Mouse (Mus musculus) lung, postnatal 0 days (tissue): ENCODE data around the gene Slc11a1. TPM values are rescaled to one million over a fixed set of nuclear protein-coding genes. Genes with fewer than 3 reads are reported as not detected.
A peak's percentile ranks its signal among the peaks of the same experiment; 100 is the strongest.
"Not testable (repeated sequence)": the region's sequence is repeated elsewhere in the genome, so short reads cannot be mapped to it uniquely, and the experiment has no call there.

Experiments used
- ATAC-seq: fragments of 200-750 bp; cut with Nextera tagmentation; 2 replicates; pipeline ENCODE4 v1.8.0; 2017; ENCODE audit warnings: moderate library complexity
- DNase-seq: peaks from one replicate; pipeline ENCODE4 v3.0.0-alpha.2; 2016; ENCODE audit warnings: low spot score
- H3K27ac ChIP-seq: fragments of 300-500 bp; sonication (generic); 2 replicates; pipeline ENCODE4 v1.5.1; 2014; ENCODE audit warnings: antibody characterized with exemption, mild to moderate bottlenecking, low read length, mixed read lengths
- H3K27me3 ChIP-seq: fragments of 300-500 bp; sonication (generic); replicated peaks from 2 replicates; pipeline ENCODE4 v1.6.1; 2014; ENCODE audit warnings: low read length, mixed read lengths; ENCODE audit not compliant: insufficient read depth
- H3K36me3 ChIP-seq: fragments of 300-500 bp; sonication (generic); 2 replicates; pipeline ENCODE4 v1.6.1; 2014; ENCODE audit warnings: low read length, mixed read lengths; ENCODE audit not compliant: insufficient read depth
- H3K4me1 ChIP-seq: fragments of 300-500 bp; sonication (generic); 2 replicates; pipeline ENCODE4 v1.6.1; 2014; ENCODE audit warnings: antibody characterized with exemption, low read depth, low read length, mixed read lengths; ENCODE audit not compliant: insufficient read depth
- H3K4me2 ChIP-seq: fragments of 300-500 bp; sonication (generic); replicated peaks from 2 replicates; pipeline ENCODE4 v1.6.1; 2014; ENCODE audit warnings: low read depth, mild to moderate bottlenecking, low read length, moderate library complexity, mixed read lengths
- H3K4me3 ChIP-seq: fragments of 300-500 bp; sonication (generic); 2 replicates; pipeline ENCODE4 v1.5.1; 2014; ENCODE audit warnings: low read depth, low read length
- H3K9ac ChIP-seq: fragments of 300-500 bp; sonication (generic); replicated peaks from 2 replicates; pipeline ENCODE4 v1.6.1; 2014; ENCODE audit warnings: low read depth, mild to moderate bottlenecking
- H3K9me3 ChIP-seq: fragments of 300-500 bp; sonication (generic); 2 replicates; pipeline ENCODE4 v1.6.1; 2016; ENCODE audit warnings: low read length, mixed read lengths
- CTCF ChIP-seq: IDR thresholded peaks from 2 replicates; pipeline ENCODE4 v1.5.1; 2016; ENCODE audit warnings: antibody characterized with exemption, mild to moderate bottlenecking
- EP300 ChIP-seq: IDR thresholded peaks from 2 replicates; pipeline ENCODE4 v1.6.1; 2016; ENCODE audit warnings: antibody characterized with exemption, mild to moderate bottlenecking, control low read depth
- WGBS: fragments of 180-500 bp; shearing (Covaris S2); extraction: QIAGEN DNeasy Blood & Tissue Kit; methylation state at CpG from one replicate; pipeline ENCODE4 v1.1.7; 2014; 5-methylcytosine and 5-hydroxymethylcytosine counted together
- polyA plus RNA-seq: library from polyadenylated mRNA; unstranded; fragments of >200 nt; fragmentation: Nextera tagmentation; extraction: Ambion mirVana; gene quantifications from 2 replicates; pipeline ENCODE4 v1.2.1, GENCODE M21; 2015

The Slc11a1 gene
- polyA plus RNA-seq, 1 experiment from 2014 or later: 4.8 TPM

- Histone ChIP-seq H3K9me3 (no peaks in the 10 kb centered on the region), H3K27me3 (no peaks in the 10 kb centered on the region), H3K36me3 (no peaks in the 10 kb centered on the region; the same call in 1 of the 2 replicates), H3K9ac (peak overlapping the region; percentile 99), H3K4me3 (peak overlapping the region; percentile 96), H3K4me2 (peak overlapping the region; percentile 79), H3K4me1 (peaks cover 9% of the 10 kb centered on the region; the same call in 1 of the 2 replicates), H3K27ac (peak overlapping the region; percentile 100)
- ATAC-seq (no peak), DNase-seq (peak; percentile 53)
- TF ChIP-seq CTCF (no peak), EP300 (no peak)
- WGBS: 3% methylated on average over 16 of the region's 16 CpGs
Observed at GRCm38 (mm10) chr1:74392446-74392994, 17.5 kb downstream of the Slc11a1 start.

DNA sequence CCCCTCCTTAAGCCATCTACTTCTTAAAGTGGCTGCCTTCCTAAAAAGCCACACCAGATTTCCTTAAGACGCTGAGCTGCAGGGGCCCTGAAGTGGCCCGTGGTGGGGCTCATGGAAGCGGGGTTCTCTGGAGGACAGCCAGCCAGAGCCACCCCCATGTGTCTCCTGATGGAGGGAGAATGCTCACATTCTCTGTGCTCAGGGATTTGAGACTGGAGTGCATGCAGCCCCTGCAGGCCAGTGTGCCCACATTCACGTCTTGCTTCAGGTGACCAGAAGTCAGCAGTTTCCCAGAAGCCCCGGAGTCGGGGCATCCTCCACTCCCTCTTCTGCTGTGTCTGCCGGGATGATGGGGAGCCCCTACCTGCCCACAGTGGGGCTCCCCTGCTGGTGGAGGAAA lies 18.0 kb downstream of the Slc11a1 start:
- peak overlapping the region; percentile 79 for H3K4me2 ChIP-seq
- TF ChIP-seq EP300 (no peak), CTCF (peak; percentile 23; the same call in 1 of the 2 replicates)
- peak overlapping the region; percentile 100 for H3K27ac ChIP-seq
- WGBS: 21% methylated on average over 7 of the region's 7 CpGs
- ATAC-seq (no peak), DNase-seq (no peak)
- no peaks in the 10 kb centered on the region; the same call in 1 of the 2 replicates for H3K36me3 ChIP-seq
- H3K4me3 ChIP-seq: peak overlapping the region; percentile 96
- peak overlapping the region; percentile 99 for H3K9ac ChIP-seq
- H3K9me3 ChIP-seq: no peaks in the 10 kb centered on the region
- H3K4me1 ChIP-seq: peaks cover 9% of the 10 kb centered on the region; the same call in 1 of the 2 replicates
- no peaks in the 10 kb centered on the region for H3K27me3 ChIP-seq

- WGBS: 84% methylated on average over 9 of the region's 9 CpGs
- no peak for TF ChIP-seq EP300
- no peak for TF ChIP-seq CTCF
- H3K27ac ChIP-seq: no peak overlapping the region
- no peaks in the 10 kb centered on the region for H3K9me3 ChIP-seq
- H3K4me2 ChIP-seq: no peak overlapping the region; the same call in 1 of the 2 replicates
- DNase-seq (no peak), ATAC-seq (no peak)
- H3K4me3 ChIP-seq: no peak overlapping the region
- peaks cover 9% of the 10 kb centered on the region; the same call in 1 of the 2 replicates for H3K4me1 ChIP-seq
- no peaks in the 10 kb centered on the region for H3K27me3 ChIP-seq
- H3K9ac ChIP-seq: no peak overlapping the region
- H3K36me3 ChIP-seq: no peaks in the 10 kb centered on the region; the same call in 1 of the 2 replicates
Observed at GRCm38 (mm10) chr1:74393697-74394096, 18.7 kb downstream of the Slc11a1 start.

- TF ChIP-seq EP300 (no peak), CTCF (no peak)
- no peaks in the 10 kb centered on the region for H3K9me3 ChIP-seq
- 87% methylated on average over 9 of the region's 9 CpGs for WGBS
- H3K4me3 ChIP-seq: no peak overlapping the region
- H3K9ac ChIP-seq: no peak overlapping the region
- no peak for DNase-seq
- H3K27ac ChIP-seq: no peak overlapping the region
- no peak overlapping the region for H3K4me2 ChIP-seq
- no peaks in the 10 kb centered on the region; the same call in 1 of the 2 replicates for H3K36me3 ChIP-seq
- no peak for ATAC-seq
- H3K27me3 ChIP-seq: no peaks in the 10 kb centered on the region
- H3K4me1 ChIP-seq: peaks cover 9% of the 10 kb centered on the region; the same call in 1 of the 2 replicates
Observed at GRCm38 (mm10) chr1:74394311-74394710, 19.3 kb downstream of the Slc11a1 start.

DNA sequence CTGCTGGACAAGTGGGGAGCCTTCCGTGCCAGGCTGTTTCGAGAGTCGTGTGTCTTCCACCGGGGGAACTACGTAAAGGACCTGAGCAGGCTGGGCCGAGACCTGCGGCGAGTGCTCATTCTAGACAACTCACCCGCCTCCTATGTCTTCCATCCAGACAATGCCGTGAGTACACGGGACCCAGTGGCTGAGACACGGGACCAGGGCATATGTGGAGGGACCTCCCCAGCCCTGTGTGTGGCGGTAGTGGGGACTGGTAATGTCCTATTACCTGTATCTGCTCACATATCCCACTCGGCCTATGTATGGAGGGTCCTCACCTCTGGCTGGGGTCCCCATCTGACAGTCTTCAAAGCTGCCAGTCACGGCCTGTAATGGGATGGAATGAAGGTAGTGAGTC lies 19.9 kb downstream of the Slc11a1 start:
- Histone ChIP-seq H3K9ac (no peak overlapping the region), H3K4me1 (peaks cover 9% of the 10 kb centered on the region; the same call in 1 of the 2 replicates), H3K4me2 (no peak overlapping the region), H3K36me3 (no peaks in the 10 kb centered on the region; the same call in 1 of the 2 replicates), H3K9me3 (no peaks in the 10 kb centered on the region), H3K27me3 (no peaks in the 10 kb centered on the region), H3K27ac (no peak overlapping the region), H3K4me3 (no peak overlapping the region)
- TF ChIP-seq CTCF (no peak), EP300 (no peak)
- DNase-seq: no peak
- ATAC-seq: no peak
- WGBS: 94% methylated on average over 15 of the region's 15 CpGs

DNA sequence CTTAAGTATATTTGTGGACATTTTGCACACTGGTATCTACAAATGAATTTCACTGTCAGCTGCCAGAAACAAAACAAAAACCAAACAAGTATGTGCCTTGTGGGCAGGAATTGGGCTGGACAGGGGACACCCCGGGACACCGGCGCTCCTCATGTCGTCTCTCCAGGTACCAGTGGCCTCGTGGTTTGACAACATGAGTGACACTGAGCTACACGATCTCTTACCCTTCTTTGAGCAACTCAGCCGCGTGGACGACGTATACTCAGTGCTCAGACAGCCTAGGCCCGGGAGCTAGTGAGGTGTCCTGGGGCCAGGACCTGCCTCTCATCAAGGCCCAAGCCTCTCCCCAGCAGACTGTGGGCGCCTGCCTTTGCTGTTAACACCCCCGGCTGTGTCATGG lies 20.3 kb downstream of the Slc11a1 start:
- Histone ChIP-seq H3K4me3 (no peak overlapping the region), H3K9ac (no peak overlapping the region), H3K27ac (no peak overlapping the region), H3K9me3 (no peaks in the 10 kb centered on the region), H3K27me3 (no peaks in the 10 kb centered on the region), H3K36me3 (no peaks in the 10 kb centered on the region; the same call in 1 of the 2 replicates), H3K4me1 (peaks cover 6% of the 10 kb centered on the region; the same call in 1 of the 2 replicates), H3K4me2 (no peak overlapping the region)
- DNase-seq (no peak), ATAC-seq (no peak)
- TF ChIP-seq EP300: no peak
- TF ChIP-seq CTCF: no peak
- 87% methylated on average over 11 of the region's 13 CpGs for WGBS

- not testable (repeated sequence) for ATAC-seq, H3K4me1 ChIP-seq, H3K36me3 ChIP-seq, H3K9ac ChIP-seq, DNase-seq, H3K9me3 ChIP-seq, H3K27me3 ChIP-seq
- Histone ChIP-seq H3K4me2 (peak overlapping the region; percentile 83), H3K27ac (peak overlapping the region; percentile 84), H3K4me3 (peak overlapping the region; percentile 45; the same call in 1 of the 2 replicates)
- 3% methylated on average over 11 of the region's 12 CpGs for WGBS
Observed at GRCm38 (mm10) chr1:74396456-74397222, 21.6 kb downstream of the Slc11a1 start.
